Mouse (Mus musculus): ENCODE results near the gene Spata16.

Spata16 gene

DNA sequence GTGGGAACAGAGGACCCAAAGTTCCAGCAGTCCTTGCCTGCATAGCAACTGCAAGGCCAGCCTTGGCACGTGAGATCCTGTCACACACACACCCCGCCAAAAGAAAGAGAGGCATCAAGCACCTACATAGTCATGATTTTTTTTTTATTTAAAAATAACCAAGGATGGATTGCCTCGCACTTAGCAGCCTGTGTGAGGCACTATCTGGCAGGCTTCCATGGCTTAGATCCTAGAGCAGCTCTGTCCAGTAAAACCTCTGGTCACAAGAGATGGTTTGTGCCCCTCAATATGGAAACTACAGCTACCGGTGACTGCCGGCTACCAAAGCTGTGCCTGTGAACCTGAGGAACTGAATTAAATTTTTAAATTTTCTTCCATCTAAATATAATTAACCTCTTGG lies 195.5 kb downstream of the Spata16 start:
- DNase-seq (ENCODE audit: low read depth): no peak

DNA sequence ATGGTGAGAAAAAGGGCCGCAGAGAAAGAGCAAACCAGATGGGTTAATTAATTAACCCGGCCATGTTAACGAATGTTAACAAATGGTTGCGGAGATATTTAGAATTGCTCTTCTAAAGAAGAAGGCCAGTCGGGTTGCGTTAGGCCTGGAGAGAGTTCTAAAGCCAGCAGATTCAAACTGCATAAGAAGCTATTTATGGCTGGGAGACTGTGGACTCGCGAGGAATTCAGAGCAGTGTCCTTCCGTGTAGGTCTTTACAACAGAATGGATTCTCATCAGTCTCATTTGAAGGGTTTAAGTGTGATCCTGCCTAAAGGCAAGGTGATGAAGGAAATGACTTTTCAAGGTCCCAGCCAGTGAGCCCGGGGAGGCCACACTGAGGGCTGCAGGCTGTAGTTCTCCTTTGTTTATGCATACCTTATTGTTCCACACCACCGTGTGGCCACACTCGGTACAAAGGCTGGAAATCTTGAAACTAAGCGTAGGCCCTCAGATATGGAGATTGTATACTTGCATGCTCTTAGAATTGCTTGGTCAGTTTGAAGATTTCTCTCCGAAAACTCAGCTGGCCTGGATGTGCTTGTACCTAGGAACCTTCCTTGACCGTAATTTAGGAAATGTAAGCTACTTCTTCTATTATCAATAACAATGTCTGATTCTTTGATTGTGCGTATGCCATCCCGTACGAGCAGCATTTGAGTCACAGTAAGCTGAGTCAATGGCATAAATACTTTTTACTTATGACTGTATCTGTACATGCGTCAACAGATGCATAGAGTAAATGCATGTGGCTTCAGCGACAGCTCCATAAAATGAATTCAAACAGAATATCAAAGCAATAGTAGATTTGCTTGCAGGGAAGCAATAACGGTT lies 197.0 kb downstream of the Spata16 start:
- DNase-seq (ENCODE audit: low read depth): no peak

DNA sequence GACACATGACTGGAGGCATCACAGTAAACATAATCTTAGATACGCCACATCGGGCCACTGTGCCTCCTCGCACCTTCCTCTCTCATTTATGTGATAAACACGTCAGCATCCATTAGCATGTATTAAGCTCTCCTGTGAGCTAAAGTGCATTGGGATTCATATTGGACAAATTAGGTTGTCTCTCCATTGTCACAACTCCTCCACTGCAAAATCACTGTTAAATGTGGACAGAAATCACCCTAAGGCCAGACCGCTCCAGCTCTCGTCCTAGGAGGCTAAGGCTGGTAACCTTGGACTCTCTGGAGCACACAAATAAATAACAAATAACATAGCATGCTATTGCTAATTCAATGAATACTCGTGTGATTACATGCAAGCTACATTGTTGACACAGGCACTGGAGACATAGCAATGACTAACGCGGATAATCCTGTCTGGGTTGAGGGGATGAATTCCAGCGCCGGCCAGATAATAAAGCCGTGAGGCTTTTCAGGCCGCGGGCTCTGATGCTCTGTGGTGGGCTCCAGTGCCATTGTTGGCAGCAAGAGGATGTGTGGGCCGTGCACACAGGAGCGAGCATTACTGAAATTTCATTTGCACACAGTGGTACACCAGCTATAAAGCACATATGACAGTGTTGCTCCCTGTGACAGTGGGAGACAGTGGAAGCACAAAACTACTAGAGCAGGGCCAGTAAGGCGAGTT lies 197.8 kb downstream of the Spata16 start:
- DNase-seq (ENCODE audit: low read depth): no peak

DNA sequence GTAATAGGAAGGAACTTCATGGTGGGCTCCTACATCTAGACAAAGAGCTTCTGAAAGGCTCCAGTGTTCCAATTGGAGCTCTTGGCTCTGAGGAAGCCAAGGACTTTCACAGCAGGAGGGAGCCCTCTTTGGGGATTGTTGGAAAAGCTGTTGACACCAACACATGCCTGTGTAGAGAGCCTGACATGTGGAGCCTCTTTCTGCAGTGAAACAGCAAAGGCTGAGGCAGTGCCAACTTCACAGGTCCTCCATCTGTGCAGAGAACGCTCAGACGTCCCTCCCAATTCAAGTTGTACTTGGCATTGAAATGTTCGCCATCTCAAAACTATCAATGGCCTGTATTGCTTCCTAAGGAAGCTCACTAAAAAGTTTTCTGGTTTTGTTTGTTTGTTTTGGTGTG lies 207.6 kb downstream of the Spata16 start:
- DNase-seq (ENCODE audit: low read depth): no peak

DNA sequence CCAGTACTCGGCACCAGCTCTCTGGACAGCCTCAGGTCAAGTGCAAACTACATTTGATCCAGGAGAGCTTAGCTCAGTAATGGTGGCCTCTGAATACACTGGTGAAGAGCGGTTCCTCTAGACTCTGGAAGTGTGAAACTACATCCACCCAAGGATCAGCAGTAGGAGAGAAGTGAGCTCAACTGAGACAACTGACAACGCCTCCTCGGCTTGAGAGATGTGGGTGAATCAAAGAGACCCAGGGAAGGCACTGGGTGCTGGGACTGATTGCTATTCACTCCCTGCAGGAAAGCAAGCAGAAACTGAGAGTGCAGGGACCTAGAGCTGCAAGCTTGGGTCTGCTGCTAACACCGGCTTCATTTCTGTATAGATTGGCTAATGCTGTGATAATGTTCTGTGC lies 210.5 kb downstream of the Spata16 start:
- no peak for DNase-seq (ENCODE audit: low read depth)

DNA sequence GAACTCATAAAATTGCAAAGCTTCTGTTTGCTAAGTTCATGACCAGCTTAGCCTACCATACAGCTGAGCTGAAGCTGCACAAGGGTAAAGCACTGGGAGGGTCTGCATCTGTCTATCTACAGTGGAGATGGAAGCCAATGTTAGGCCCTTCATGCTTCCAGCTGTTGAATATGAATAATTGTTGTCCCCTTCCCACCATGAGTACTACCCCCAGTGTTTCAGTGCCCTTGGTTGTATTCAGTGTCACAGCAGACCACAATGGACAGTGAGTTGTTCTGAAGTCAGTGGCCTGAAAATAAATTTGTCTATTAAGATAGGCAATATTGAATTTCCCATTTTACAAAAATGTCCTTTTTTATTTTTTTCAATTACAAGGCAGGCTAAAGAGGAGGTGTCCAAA lies 212.8 kb downstream of the Spata16 start:
- DNase-seq (ENCODE audit: low read depth): no peak

DNA sequence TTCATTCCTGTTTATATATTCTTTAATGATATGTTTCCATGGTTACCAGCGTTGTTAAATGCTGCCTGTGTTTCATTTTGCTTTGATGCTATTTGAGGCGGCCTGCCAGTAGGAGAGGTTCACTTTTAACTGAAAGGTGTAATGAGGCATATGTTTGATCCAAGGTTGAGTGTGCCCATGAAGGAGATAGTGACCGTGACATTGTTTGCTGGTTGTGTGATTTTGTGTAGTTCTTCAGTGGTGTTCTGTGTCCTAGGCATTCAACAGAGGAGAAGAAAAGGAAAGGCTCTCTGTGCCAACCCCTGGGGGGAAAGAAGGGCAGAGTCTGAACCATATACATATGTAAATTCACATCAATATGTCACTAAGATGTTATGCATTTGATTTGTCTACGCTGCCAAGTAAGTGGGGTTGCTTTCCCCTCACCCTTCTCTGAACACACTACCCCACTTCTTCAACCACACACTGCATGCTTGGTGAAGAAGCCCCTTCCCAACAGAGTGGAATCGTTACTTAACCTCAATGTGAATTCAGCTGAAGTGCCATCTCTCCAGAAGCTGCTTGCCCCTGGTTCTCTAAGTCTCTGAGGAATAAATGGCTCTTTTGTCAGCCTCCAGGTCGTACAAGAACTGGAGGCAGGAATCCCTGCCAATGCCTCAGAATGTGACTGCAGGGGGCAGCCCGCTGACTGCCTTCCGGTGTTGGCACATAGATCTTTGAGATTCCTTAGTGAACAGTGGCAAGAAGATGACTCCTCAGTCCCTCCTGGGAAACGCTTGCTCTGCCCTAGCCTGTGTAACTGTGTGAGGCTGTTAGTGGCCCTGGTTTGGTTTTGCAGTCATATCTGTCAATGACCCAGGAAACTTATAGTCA lies 213.5 kb downstream of the Spata16 start:
- DNase-seq (ENCODE audit: low read depth): no peak

DNA sequence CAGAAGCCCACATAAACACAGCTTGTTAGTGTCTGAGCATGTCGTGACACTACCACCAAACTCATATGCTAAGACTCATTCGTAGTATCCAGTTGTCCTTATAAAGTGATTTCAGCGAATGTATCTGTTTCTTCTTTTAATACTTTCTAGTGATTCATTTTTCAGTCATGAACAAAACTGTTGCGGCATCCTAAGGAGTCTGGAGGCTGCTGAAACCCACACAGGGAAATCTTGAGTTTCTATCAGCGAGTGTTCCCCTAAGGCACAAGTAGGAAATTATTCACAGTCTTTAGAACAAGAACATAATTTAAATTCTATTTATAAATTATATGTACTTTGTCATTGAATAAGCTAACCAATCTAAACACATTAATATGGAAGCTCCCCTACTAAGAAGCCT lies 216.1 kb downstream of the Spata16 start:
- no peak for DNase-seq (ENCODE audit: low read depth)

DNA sequence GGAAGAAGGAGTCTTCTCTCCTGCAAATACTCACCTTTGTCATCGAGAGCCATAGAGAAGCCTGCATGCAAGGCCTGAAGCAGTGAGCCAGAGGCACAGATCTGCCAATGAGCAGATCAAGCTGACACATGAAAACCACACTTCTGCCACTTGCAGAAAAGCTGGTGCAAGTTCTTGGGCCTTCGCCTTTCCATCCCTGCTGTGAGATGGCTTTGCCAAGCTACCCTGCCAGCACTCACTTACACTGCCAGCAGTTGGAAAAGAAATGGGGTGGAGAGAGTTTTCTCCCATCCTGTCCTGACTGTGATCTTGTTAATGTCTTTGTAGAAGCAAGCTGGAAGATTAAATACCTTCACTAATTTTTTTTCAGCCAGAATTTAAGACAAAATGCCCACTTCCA lies 237.3 kb downstream of the Spata16 start:
- DNase-seq (ENCODE audit: low read depth): no peak

DNA sequence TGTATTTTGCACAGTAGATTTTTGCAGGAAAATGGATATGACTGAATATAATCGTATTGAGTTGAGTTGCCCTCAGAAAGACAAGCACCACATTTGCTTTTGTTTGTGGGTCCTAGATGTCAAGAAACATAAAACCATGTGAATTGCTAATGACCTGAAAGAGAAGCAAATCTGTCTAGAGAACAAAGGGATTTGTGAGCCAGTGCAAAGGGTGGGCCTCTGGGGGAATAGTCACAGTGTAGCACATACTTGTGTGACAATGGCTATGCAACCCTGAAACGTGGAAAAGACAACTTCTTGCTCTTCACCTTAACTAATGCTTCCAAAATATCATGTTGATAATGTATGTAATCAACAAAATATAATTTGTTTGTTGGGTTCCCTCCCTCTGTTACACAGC lies 239.9 kb downstream of the Spata16 start:
- no peak for DNase-seq (ENCODE audit: low read depth)

DNA sequence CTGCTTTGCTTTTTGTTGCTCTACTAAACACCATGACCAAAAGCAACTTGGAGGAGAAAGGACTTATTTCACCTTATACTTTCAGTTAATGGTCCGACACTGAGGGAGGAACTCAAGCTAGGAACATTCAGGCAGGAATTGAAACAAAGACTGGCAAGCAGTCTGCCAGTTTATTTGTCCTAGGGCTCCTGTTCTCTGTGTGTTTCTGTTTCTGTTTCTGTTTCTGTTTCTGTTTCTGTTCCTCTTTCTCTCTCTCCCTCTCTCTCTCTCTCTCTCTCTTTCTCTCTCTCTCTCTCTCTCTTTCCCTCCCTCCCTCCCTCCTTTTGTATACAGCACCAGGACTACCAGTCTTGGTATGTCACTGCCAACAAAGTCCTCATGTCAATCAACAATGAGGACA lies 279.2 kb downstream of the Spata16 start:
- DNase-seq (ENCODE audit: low read depth): no peak

DNA sequence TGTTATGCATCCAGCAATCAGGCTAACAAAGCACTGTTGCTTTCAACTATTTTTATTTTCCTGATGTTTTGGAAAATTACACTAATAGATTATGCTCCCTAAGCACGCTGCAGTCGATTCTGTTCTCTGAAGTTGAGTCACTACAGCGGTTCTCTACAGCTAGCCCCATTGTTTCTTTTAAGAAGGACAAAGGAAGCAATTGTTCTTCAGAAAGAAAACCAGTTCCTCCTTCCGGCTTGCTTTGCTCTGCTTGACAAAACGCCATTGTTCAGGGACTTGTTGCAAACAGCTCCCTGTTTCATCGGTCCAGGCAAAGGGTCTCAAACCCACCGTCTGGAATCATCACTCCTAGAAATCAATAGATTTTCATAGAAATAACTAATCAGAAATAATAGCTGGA lies 283.6 kb downstream of the Spata16 start:
- DNase-seq (ENCODE audit: low read depth): no peak

DNA sequence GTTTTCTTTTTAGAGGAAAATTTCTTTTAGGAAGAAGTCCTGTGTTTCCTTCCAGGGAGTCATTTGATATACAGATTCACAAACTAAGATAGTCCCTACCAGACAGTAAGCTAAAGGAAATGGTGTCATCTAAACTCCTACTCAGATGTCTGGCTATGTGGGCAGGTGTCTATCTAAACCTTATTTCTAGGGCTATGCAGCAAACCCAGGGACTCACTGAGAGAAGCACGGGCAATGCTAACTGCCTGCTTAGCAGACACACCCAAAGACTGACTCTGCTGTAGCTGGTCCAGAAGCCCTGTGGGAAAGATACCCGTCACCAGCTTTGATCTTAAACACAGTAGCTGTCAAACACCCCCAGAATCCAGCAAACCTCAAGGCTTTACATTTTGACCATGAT lies 284.2 kb downstream of the Spata16 start:
- DNase-seq (ENCODE audit: low read depth): no peak

DNA sequence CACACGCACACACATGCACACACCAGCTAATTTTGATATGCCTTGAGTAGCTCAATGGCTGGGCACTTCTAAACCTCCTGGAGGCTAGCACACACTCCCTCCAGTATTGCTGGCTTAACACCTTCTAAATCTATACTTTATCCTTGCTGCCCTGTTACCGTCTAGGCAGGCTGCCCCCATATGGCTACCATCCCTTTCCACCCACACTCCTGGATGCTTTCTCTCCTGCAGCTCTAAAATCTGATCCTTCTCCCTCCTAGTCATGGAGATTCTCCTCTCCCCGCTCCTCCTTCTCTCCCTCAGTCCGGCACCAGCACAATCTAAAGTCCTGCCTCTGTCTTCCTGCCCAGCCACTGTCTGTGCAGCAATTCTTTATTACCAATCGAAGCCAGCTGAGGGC lies 286.0 kb downstream of the Spata16 start:
- no peak for DNase-seq (ENCODE audit: low read depth)

DNA sequence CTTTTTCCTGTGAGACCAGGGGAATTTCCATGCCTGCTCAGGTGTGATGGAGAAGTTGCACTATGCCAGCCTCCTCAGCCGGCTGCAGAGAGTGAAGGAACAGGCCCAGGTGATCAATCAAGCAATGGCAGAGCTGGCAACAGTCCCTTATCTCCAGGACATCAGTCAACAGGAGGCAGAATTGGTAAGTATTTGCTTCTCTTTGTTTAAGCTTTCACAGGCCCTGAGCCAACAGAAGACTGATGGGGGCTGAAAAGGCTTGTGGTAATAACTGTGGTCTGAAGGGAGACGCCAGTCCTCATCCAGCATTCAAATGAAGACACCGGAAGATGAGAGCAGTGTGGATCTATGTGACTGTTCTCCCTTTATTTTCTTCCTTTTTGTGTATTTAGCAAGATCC lies 286.8 kb downstream of the Spata16 start:
- no peak for DNase-seq (ENCODE audit: low read depth)

DNA sequence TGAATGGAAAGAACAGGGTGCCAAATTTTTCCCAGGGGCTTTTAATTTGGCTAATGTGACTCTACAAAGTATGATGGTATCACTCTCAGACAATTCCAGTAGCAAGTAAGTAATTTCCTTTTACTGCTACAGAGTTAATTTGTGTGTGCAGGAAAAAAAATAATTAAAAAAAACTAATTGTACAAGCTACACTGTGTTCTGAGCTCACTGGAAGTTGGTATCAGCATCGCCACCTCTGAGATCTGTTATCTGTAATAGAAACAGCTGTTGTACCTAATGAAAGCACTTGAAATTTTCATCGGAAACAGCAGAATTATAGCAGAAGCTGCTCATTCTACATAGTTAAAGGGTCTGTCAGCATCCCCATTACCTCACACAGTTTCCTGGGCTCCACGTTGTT lies 295.7 kb downstream of the Spata16 start:
- DNase-seq (ENCODE audit: low read depth): no peak

DNA sequence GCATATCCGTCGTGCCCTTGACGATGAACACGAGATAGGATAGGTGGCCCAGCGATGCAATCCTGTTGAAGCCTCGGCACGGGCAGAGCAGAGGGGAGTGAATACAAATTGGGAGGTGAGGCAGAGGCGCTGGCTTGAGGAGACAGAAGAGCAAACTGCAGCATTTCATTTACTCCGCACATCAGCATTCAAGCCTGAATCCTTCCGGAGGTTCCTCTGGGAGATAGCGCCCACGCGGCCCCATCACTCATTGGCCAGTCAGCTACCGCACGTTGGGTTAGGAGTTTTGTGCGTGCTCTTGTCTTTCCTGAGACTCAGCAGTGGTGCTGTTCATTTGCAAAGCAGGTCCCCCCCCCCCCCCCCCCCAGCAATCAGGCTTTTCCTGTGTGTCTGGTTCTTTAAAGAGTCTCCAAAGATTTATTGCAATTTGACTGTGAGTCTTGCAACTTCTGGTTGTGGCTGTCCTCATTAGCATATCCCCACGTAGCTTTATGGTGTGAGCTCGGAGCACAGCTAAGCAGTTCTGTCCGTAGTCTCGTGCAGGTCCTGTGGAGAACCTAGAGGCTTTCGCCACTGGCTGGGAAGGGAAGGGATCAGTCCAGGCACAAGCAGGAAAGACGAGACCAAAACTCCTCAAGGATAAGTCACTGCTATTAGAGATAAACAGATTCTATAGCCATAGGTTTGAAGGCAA lies 299.6 kb downstream of the Spata16 start:
- no peak for DNase-seq (ENCODE audit: low read depth)

DNA sequence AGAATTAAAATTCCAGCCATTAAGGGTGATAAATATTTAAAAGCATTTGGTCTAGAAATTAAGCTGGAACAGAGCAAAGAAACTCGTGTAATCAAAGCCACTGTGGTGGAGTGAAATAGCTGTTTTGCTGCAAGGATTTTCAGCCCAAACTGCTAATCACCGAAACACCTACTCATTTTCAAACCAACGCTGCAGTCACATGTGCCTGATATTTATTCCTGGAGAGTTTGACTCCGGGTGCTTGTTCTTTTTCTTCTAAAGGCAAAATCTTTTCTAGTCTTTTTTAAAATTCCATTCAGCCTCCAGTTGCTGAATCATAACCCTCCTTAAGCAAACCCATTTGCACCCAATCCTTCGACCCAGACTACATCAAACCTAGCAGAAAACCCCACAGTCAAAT lies 329.4 kb downstream of the Spata16 start:
- DNase-seq (ENCODE audit: low read depth): no peak

DNA sequence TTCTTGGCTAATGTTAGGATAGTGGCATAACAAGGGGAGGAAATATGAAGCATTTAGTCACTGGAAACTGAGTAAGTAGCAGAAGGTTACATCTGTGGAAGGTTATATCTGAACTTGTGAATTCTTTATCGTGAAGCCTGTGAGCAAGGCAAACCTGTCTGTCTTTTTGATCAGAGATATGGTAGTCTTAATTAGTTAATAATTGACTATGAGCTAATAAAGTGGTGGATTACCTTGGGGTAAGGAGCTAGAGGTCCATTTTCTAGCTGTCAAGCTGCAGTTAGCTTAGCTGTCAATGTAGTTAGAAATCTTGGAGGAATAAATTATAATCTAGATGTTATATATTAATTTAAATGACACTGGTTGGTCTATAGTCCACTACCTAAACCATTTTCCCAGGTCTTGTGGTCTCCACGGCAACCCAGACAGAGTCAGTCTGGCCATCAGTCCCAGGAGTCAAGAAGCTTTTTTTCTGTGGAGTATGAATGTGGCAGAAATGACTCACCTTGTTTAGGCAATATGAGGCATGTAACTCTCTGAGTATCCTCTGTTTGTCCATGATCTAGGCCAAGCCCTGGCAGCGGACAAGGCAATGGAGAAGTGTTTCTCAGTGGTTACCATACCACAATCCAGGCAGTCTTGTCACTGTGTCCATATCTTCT lies 331.6 kb downstream of the Spata16 start:
- DNase-seq (ENCODE audit: low read depth): no peak

DNA sequence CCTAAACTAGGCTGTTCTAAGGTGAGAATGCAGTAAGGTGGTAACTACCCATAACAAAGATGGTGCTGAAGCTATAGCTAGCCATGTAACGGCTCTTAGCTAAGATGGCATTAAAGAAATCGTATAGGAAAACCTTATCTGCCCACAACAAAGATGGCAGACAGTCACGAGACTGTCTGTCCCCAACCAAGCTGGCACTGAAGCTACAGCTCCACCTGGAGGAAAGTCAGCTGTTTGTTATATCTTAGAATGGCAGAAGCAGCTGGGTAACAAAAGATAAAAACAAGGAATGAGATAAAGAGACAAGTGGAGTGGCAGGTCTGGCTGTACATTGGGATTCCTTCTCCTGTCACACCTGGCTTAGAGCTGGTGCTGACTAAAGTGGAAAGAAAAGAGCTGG lies 333.1 kb downstream of the Spata16 start:
- DNase-seq (ENCODE audit: low read depth): no peak

DNA sequence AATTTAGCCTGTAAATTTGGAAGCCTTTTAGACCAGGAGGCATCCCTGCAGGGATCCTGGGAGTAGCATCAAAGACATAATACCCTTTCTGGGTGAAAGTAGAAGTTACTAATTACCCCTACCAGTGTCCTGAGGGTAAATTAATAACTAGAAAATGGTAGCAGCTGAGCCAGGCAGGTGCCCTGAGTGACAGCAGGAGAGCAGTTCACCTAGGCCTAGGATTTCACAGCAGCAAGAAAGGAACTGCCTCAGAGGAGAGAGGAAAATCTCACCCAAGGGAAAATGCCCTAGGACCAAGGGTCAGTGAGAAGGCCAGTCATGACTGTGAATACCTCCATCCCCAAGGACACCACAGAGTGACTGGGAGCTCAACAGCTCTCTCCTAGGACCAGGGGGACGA lies 333.9 kb downstream of the Spata16 start:
- no peak for DNase-seq (ENCODE audit: low read depth)

DNA sequence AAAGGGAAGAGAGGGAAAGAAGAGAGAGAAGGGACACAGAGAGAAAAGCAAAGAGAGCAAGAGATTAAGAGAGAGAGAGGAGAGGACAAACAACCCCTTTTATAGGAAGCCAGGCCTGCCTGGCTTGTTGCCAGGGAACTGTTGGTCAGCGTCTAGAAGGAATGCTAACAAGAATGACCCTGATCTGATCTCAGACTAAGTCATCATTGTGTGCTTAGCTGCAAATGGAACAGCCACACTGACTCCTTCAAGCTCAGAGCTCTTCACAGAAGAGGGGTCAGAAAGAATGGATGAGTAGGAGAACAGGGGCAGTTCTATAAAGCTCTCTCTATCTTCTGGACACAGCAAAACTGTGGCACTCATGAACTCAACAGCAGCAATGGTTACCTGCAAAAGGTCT lies 334.7 kb downstream of the Spata16 start:
- no peak for DNase-seq (ENCODE audit: low read depth)
